Mouse (Mus musculus): ENCODE measurements at regions not wholly inside any gene's neighbourhood (a gene's known extent, or its start where the extent isn't known, plus 50 kb on each side); places are given as distances from the start of the nearest gene placed in this dataset.
A peak's percentile ranks its signal among the peaks of the same experiment; 100 is the strongest.

DNA sequence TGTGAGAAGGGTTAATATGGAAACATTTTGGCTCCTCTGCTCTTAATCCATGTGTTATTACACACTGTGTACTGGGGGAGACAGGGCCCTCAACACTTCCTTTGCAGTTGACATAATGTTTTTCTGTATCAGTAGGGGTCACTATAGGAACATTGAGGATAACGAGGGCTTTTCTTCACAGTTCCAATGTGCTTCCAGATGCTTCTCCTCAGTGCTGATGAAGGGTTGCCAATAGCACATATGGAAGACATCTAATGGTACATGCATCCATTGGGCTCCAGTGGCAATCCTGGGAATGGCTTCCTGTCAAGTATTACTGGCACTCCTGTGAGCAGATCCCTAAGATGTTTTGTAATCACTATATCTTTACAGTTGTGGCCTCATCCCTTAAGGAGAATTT, 62.1 kb downstream of the Naa11 start:
- no peak for ATAC-seq (replicated peaks; ENCODE audit: low FRiP score)
- no peak for DNase-seq (ENCODE audit: low spot score)
- H3K27me3 ChIP-seq (replicated peaks; ENCODE audit: control insufficient read depth, insufficient read depth, low read length), result no peaks in the 10 kb centered on the region
- no peak overlapping the region for H3K9ac ChIP-seq (ENCODE audit: low read depth, low read length)
- H3K9me3 ChIP-seq (ENCODE audit: control insufficient read depth, low read length), result no peaks in the 10 kb centered on the region
- no peaks in the 10 kb centered on the region for H3K4me1 ChIP-seq (replicated peaks; ENCODE audit: control insufficient read depth, insufficient read depth, low read length)
- no peak overlapping the region for H3K27ac ChIP-seq (ENCODE audit: low read depth, low read length)
- H3K36me3 ChIP-seq (ENCODE audit: control insufficient read depth, insufficient read depth, low read length), result no peaks in the 10 kb centered on the region
- 42% methylated on average over 1 of the region's 1 CpGs for WGBS
- H3K4me3 ChIP-seq (ENCODE audit: low read depth, low read length), result no peak overlapping the region
- H3K4me2 ChIP-seq, result no peak overlapping the region

DNA sequence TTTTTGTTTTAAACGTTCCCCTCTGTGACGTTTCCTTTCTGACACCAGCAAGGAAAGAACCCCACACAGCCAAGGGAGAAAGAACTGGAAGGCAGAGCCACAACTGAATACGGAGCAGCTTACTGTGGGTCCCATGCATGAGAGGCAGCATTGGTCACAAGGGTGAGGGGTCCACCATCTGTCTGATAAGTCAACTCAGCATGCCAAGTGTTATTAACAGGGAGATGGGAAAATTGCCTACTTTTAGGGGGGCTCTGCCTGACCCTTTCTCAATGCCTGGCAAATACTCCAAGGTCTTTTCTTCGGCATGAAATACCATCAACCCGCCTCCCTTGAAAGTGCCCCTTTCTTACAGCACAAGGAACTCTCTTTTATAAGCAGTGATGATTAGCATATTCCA, 66.3 kb downstream of the Naa11 start:
- ATAC-seq (replicated peaks; ENCODE audit: low FRiP score) (no peak), DNase-seq (ENCODE audit: low spot score) (no peak)
- Histone ChIP-seq H3K27ac (ENCODE audit: low read depth, low read length) (no peak overlapping the region), H3K9ac (ENCODE audit: low read depth, low read length) (no peak overlapping the region), H3K9me3 (ENCODE audit: control insufficient read depth, low read length) (no peaks in the 10 kb centered on the region), H3K27me3 (replicated peaks; ENCODE audit: control insufficient read depth, insufficient read depth, low read length) (no peaks in the 10 kb centered on the region), H3K4me2 (no peak overlapping the region), H3K36me3 (ENCODE audit: control insufficient read depth, insufficient read depth, low read length) (no peaks in the 10 kb centered on the region), H3K4me3 (ENCODE audit: low read depth, low read length) (no peak overlapping the region), H3K4me1 (replicated peaks; ENCODE audit: control insufficient read depth, insufficient read depth, low read length) (no peaks in the 10 kb centered on the region)
- WGBS, result 77% methylated on average over 5 of the region's 5 CpGs

GRCm38 (mm10) chr5:97323873-97324272, 68.3 kb downstream of the Naa11 start:
- Histone ChIP-seq H3K4me2 (no peak overlapping the region), H3K27ac (ENCODE audit: low read depth, low read length) (no peak overlapping the region), H3K4me1 (replicated peaks; ENCODE audit: control insufficient read depth, insufficient read depth, low read length) (no peaks in the 10 kb centered on the region), H3K9ac (ENCODE audit: low read depth, low read length) (no peak overlapping the region), H3K4me3 (ENCODE audit: low read depth, low read length) (no peak overlapping the region), H3K27me3 (replicated peaks; ENCODE audit: control insufficient read depth, insufficient read depth, low read length) (no peaks in the 10 kb centered on the region), H3K36me3 (ENCODE audit: control insufficient read depth, insufficient read depth, low read length) (no peaks in the 10 kb centered on the region), H3K9me3 (ENCODE audit: control insufficient read depth, low read length) (no peaks in the 10 kb centered on the region)
- ATAC-seq (replicated peaks; ENCODE audit: low FRiP score) (no peak), DNase-seq (ENCODE audit: low spot score) (no peak)
- 64% methylated on average over 3 of the region's 3 CpGs for WGBS

DNA sequence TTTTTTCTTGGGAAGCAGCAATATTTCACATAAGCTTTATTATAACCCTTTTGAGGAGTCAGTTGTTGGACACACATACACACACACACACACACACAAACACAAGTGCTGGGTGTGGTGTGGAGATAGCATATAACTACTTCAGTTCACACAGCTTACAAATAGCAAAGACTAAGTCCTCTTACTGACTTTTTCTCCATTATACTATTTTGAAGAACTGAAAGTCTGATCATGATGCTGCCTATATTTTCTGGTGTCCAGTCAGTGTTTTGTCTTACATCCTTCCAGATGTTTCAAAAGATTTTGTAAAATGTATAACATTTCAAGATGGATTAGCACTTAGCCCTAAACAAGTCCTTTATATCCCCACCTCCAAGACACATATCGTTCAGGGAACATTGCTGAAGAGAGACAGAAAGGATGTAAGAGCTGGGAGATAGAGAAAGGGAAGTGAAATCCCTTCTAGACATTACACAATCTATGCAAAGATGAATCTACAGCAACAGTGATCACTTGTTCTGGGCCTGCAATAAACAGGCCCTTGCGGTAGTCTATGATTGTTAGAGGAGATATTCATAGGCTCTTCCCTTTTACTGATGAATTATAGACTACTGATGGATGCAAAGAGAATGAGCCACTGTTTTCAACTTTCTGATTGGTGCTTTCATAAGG, 72.2 kb downstream of the Naa11 start:
- Histone ChIP-seq H3K9me3 (ENCODE audit: control insufficient read depth, low read length) (no peaks in the 10 kb centered on the region), H3K4me3 (ENCODE audit: low read depth, low read length) (no peak overlapping the region), H3K27me3 (replicated peaks; ENCODE audit: control insufficient read depth, insufficient read depth, low read length) (no peaks in the 10 kb centered on the region), H3K9ac (ENCODE audit: low read depth, low read length) (no peak overlapping the region), H3K36me3 (ENCODE audit: control insufficient read depth, insufficient read depth, low read length) (no peaks in the 10 kb centered on the region), H3K27ac (ENCODE audit: low read depth, low read length) (no peak overlapping the region), H3K4me1 (replicated peaks; ENCODE audit: control insufficient read depth, insufficient read depth, low read length) (no peaks in the 10 kb centered on the region), H3K4me2 (no peak overlapping the region)
- no peak for ATAC-seq (replicated peaks; ENCODE audit: low FRiP score)
- DNase-seq (ENCODE audit: low spot score), result no peak
- 79% methylated on average over 2 of the region's 2 CpGs for WGBS

GRCm38 (mm10) chr5:97306902-97307301, 85.3 kb downstream of the Naa11 start:
- Histone ChIP-seq H3K36me3 (ENCODE audit: control insufficient read depth, insufficient read depth, low read length) (no peaks in the 10 kb centered on the region), H3K4me1 (replicated peaks; ENCODE audit: control insufficient read depth, insufficient read depth, low read length) (no peaks in the 10 kb centered on the region), H3K4me2 (no peak overlapping the region), H3K27ac (ENCODE audit: low read depth, low read length) (no peak overlapping the region), H3K9me3 (ENCODE audit: control insufficient read depth, low read length) (no peaks in the 10 kb centered on the region), H3K4me3 (ENCODE audit: low read depth, low read length) (no peak overlapping the region), H3K9ac (ENCODE audit: low read depth, low read length) (no peak overlapping the region), H3K27me3 (replicated peaks; ENCODE audit: control insufficient read depth, insufficient read depth, low read length) (no peaks in the 10 kb centered on the region)
- no peak for DNase-seq (ENCODE audit: low spot score)
- no peak for ATAC-seq (replicated peaks; ENCODE audit: low FRiP score)
- WGBS, result 78% methylated on average over 4 of the region's 4 CpGs

- Histone ChIP-seq H3K4me1 (replicated peaks; ENCODE audit: control insufficient read depth, insufficient read depth, low read length) (no peaks in the 10 kb centered on the region), H3K27ac (ENCODE audit: low read depth, low read length) (no peak overlapping the region), H3K4me3 (ENCODE audit: low read depth, low read length) (no peak overlapping the region), H3K4me2 (no peak overlapping the region), H3K27me3 (replicated peaks; ENCODE audit: control insufficient read depth, insufficient read depth, low read length) (no peaks in the 10 kb centered on the region), H3K36me3 (ENCODE audit: control insufficient read depth, insufficient read depth, low read length) (no peaks in the 10 kb centered on the region), H3K9me3 (ENCODE audit: control insufficient read depth, low read length) (no peaks in the 10 kb centered on the region), H3K9ac (ENCODE audit: low read depth, low read length) (no peak overlapping the region)
- 80% methylated on average over 4 of the region's 4 CpGs for WGBS
- no peak for ATAC-seq (replicated peaks; ENCODE audit: low FRiP score)
- no peak for DNase-seq (ENCODE audit: low spot score)
Observed at GRCm38 (mm10) chr5:97304921-97305320, 87.3 kb downstream of the Naa11 start.

DNA sequence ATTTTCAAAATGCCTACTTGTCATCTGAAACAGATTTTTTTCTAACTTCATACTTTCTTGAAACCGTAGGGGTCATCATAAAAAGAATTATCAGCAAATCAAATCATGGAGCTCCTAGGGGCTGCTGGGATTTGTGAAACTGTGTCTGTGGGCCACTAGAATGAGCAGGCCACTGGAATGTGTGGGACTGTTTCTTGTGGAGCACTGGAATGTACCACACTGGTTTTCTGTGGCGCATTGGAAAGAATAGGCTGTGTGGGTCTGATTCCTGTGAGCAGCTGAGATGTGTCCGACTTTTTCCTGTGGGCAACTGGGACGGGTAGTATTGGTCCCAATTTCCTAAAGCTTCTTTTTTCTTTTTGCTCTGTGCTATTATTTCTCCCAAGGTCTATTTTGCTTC, 90.6 kb downstream of the Naa11 start:
- no peak for ATAC-seq (replicated peaks; ENCODE audit: low FRiP score)
- no peaks in the 10 kb centered on the region for H3K4me1 ChIP-seq (replicated peaks; ENCODE audit: control insufficient read depth, insufficient read depth, low read length)
- no peak overlapping the region for H3K4me3 ChIP-seq (ENCODE audit: low read depth, low read length)
- H3K4me2 ChIP-seq, result no peak overlapping the region
- no peak overlapping the region for H3K9ac ChIP-seq (ENCODE audit: low read depth, low read length)
- DNase-seq (ENCODE audit: low spot score), result no peak
- no peaks in the 10 kb centered on the region for H3K27me3 ChIP-seq (replicated peaks; ENCODE audit: control insufficient read depth, insufficient read depth, low read length)
- no peak overlapping the region for H3K27ac ChIP-seq (ENCODE audit: low read depth, low read length)
- H3K36me3 ChIP-seq (ENCODE audit: control insufficient read depth, insufficient read depth, low read length), result no peaks in the 10 kb centered on the region
- 75% methylated on average over 4 of the region's 4 CpGs for WGBS
- no peaks in the 10 kb centered on the region for H3K9me3 ChIP-seq (ENCODE audit: control insufficient read depth, low read length)

DNA sequence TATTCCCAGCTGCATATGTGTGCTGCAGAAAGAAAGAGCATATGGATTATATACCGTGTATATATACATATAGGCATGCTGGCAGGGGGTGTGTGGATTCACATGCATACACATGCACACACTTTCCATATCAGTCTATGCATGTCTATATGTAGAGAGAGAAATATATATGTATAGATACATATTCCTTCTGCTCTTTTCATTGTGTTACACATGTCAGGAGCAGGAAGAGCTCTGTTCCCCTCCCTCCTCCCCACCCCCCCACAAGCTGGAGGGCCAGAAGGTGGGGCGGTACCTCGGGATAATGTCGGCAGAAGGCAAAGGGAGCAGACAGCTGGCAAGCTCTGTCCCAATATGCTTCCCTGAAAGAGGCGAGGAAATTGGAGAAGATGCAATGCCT, 91.3 kb downstream of the Naa11 start:
- no peak overlapping the region for H3K9ac ChIP-seq (ENCODE audit: low read depth, low read length)
- H3K4me1 ChIP-seq (replicated peaks; ENCODE audit: control insufficient read depth, insufficient read depth, low read length), result no peaks in the 10 kb centered on the region
- ATAC-seq (replicated peaks; ENCODE audit: low FRiP score) (peak; percentile 48), DNase-seq (ENCODE audit: low spot score) (no peak)
- no peak overlapping the region for H3K4me2 ChIP-seq
- H3K9me3 ChIP-seq (ENCODE audit: control insufficient read depth, low read length), result no peaks in the 10 kb centered on the region
- 78% methylated on average over 5 of the region's 5 CpGs for WGBS
- no peaks in the 10 kb centered on the region for H3K27me3 ChIP-seq (replicated peaks; ENCODE audit: control insufficient read depth, insufficient read depth, low read length)
- no peak overlapping the region for H3K27ac ChIP-seq (ENCODE audit: low read depth, low read length)
- H3K4me3 ChIP-seq (ENCODE audit: low read depth, low read length), result no peak overlapping the region
- H3K36me3 ChIP-seq (ENCODE audit: control insufficient read depth, insufficient read depth, low read length), result no peaks in the 10 kb centered on the region

DNA sequence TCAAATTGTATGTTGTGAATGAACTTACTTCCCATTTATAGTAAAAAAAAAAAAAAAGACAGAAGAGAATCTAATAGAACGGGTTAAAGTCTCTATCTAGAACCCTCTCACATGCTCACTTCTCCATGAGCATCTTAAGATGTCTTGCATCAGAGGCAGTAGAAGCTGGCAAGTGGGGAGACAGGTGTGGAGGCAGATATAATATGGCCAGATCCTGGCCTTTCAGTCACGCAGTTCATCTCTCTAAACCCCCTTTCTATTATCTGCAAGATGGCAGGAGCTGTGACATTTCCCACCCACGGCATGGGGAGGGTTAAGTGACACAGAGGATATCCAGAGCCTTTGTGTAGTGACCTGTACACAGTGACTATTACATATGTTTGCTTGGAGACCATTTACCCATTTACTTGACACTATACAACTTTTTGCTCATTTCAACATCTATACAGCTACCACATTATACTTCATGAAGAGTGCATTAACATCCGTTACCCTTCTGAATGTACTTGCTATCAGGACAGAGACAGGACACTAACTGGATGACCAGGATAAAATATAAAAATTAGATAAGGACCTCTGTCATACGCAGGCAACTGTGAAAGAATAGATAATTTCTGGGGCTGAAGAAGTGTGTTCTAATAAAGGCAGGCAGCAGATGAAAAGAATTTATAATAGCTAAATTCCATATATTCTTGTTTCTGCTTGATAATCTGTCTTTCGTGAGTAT, 91.9 kb downstream of the Naa11 start:
- no peak overlapping the region for H3K4me2 ChIP-seq
- H3K4me1 ChIP-seq (replicated peaks; ENCODE audit: control insufficient read depth, insufficient read depth, low read length), result no peaks in the 10 kb centered on the region
- no peak for DNase-seq (ENCODE audit: low spot score)
- no peak overlapping the region for H3K9ac ChIP-seq (ENCODE audit: low read depth, low read length)
- H3K9me3 ChIP-seq (ENCODE audit: control insufficient read depth, low read length), result no peaks in the 10 kb centered on the region
- no peaks in the 10 kb centered on the region for H3K27me3 ChIP-seq (replicated peaks; ENCODE audit: control insufficient read depth, insufficient read depth, low read length)
- H3K27ac ChIP-seq (ENCODE audit: low read depth, low read length), result no peak overlapping the region
- ATAC-seq (replicated peaks; ENCODE audit: low FRiP score), result peak; percentile 82
- 70% methylated on average over 6 of the region's 6 CpGs for WGBS
- H3K36me3 ChIP-seq (ENCODE audit: control insufficient read depth, insufficient read depth, low read length), result no peaks in the 10 kb centered on the region
- H3K4me3 ChIP-seq (ENCODE audit: low read depth, low read length), result no peak overlapping the region
